Mouse (Mus musculus) liver, embryonic 14.5 days (tissue): ENCODE measurements around the gene Gtf2i.

ENCODE experiments used
- CTCF ChIP-seq: IDR thresholded peaks from 2 replicates; pipeline ENCODE4 v1.5.1; 2016; ENCODE audit warnings: antibody characterized with exemption, low read depth, control low read depth
- EP300 ChIP-seq: IDR thresholded peaks from 2 replicates; pipeline ENCODE4 v1.6.1; 2016; ENCODE audit warnings: antibody characterized with exemption, low read depth

- TF ChIP-seq CTCF (no peak), EP300 (no peak)
Measured at GRCm38 (mm10) chr5:134241831-134242230, 72.7 kb downstream of the Gtf2i start.
